Mouse (Mus musculus): Measurements from ENCODE around the gene Rfx5. TPM values are rescaled to one million over a fixed set of nuclear protein-coding genes. Genes with fewer than 3 reads are reported as not detected.

The Rfx5 gene
- total and polyA plus RNA-seq, 2 experiments from 2014 or later = 4.1 to 18.7 TPM

- H3K4me2 ChIP-seq (ENCODE audit: low read depth) = no peak overlapping the region
- DNase-seq (no peak), ATAC-seq (no peak)
- H3K9me3 ChIP-seq (ENCODE audit: low read length) = no peaks in the 10 kb centered on the region
- no peak overlapping the region for H3K9ac ChIP-seq
- H3K27me3 ChIP-seq (ENCODE audit: insufficient read depth, low read length) = no peaks in the 10 kb centered on the region
- no peak overlapping the region for H3K4me3 ChIP-seq (ENCODE audit: low read depth, low read length)
- 0 out of 2 replicates have a peak, but pooled peaks cover 2% of the 10 kb centered on the region for H3K4me1 ChIP-seq (ENCODE audit: insufficient read depth)
- TF ChIP-seq CTCF (IDR thresholded peaks at IDR 0.05; ENCODE audit: low read depth) = no peak
- H3K27ac ChIP-seq (ENCODE audit: low read depth, low read length) = no peak overlapping the region
- WGBS = 59% methylated on average over 5 of the region's 5 CpGs
- peaks cover 32% of the 10 kb centered on the region; the same call in 1 of the 2 replicates for H3K36me3 ChIP-seq (ENCODE audit: insufficient read depth)
Measured at GRCm38 (mm10) chr3:94960322-94960721, 6.4 kb downstream of the Rfx5 start.

- Histone ChIP-seq H3K9ac (no peak overlapping the region), H3K27ac (ENCODE audit: low read depth, low read length) (no peak overlapping the region), H3K4me1 (ENCODE audit: insufficient read depth) (no peaks in the 10 kb centered on the region), H3K4me3 (ENCODE audit: low read depth, low read length) (no peak overlapping the region), H3K27me3 (ENCODE audit: insufficient read depth, low read length) (no peaks in the 10 kb centered on the region), H3K4me2 (ENCODE audit: low read depth) (no peak overlapping the region), H3K9me3 (ENCODE audit: low read length) (no peaks in the 10 kb centered on the region), H3K36me3 (ENCODE audit: insufficient read depth) (no peaks in the 10 kb centered on the region)
- DNase-seq (no peak), ATAC-seq (no peak)
- TF ChIP-seq CTCF (IDR thresholded peaks at IDR 0.05; ENCODE audit: low read depth) = no peak
- 94% methylated on average over 1 of the region's 1 CpGs for WGBS
Measured at GRCm38 (mm10) chr3:94964989-94965388, 11.1 kb downstream of the Rfx5 start.

GRCm38 (mm10) chr3:94965878-94966277 lies 12.0 kb downstream of the Rfx5 start:
- Histone ChIP-seq H3K9me3 (ENCODE audit: low read length) (no peaks in the 10 kb centered on the region), H3K4me3 (ENCODE audit: low read depth, low read length) (no peak overlapping the region), H3K36me3 (ENCODE audit: insufficient read depth) (no peaks in the 10 kb centered on the region), H3K4me2 (ENCODE audit: low read depth) (no peak overlapping the region), H3K27me3 (ENCODE audit: insufficient read depth, low read length) (no peaks in the 10 kb centered on the region), H3K4me1 (ENCODE audit: insufficient read depth) (no peaks in the 10 kb centered on the region), H3K27ac (ENCODE audit: low read depth, low read length) (no peak overlapping the region), H3K9ac (no peak overlapping the region)
- no peak for ATAC-seq
- no peak for DNase-seq
- 66% methylated on average over 1 of the region's 1 CpGs for WGBS
- no peak for TF ChIP-seq CTCF (IDR thresholded peaks at IDR 0.05; ENCODE audit: low read depth)

GRCm38 (mm10) chr3:94972552-94972951 lies 18.7 kb downstream of the Rfx5 start:
- H3K27ac ChIP-seq (ENCODE audit: low read depth, low read length) = no peak overlapping the region
- TF ChIP-seq CTCF (IDR thresholded peaks at IDR 0.05; ENCODE audit: low read depth) = no peak
- DNase-seq = no peak
- no peaks in the 10 kb centered on the region for H3K9me3 ChIP-seq (ENCODE audit: low read length)
- no peaks in the 10 kb centered on the region for H3K27me3 ChIP-seq (ENCODE audit: insufficient read depth, low read length)
- H3K9ac ChIP-seq = no peak overlapping the region
- 90% methylated on average over 3 of the region's 3 CpGs for WGBS
- peaks cover 12% of the 10 kb centered on the region for H3K4me1 ChIP-seq (ENCODE audit: insufficient read depth)
- H3K4me3 ChIP-seq (ENCODE audit: low read depth, low read length) = no peak overlapping the region
- no peak overlapping the region for H3K4me2 ChIP-seq (ENCODE audit: low read depth)
- no peaks in the 10 kb centered on the region for H3K36me3 ChIP-seq (ENCODE audit: insufficient read depth)
- no peak for ATAC-seq

- no peak for TF ChIP-seq CTCF (IDR thresholded peaks at IDR 0.05; ENCODE audit: low read depth)
- H3K36me3 ChIP-seq (ENCODE audit: insufficient read depth) = no peaks in the 10 kb centered on the region
- no peak overlapping the region for H3K27ac ChIP-seq (ENCODE audit: low read depth, low read length)
- 89% methylated on average over 5 of the region's 5 CpGs for WGBS
- H3K4me2 ChIP-seq (ENCODE audit: low read depth) = peak overlapping the region; percentile 70; the same call in 1 of the 2 replicates
- no peaks in the 10 kb centered on the region for H3K27me3 ChIP-seq (ENCODE audit: insufficient read depth, low read length)
- H3K4me3 ChIP-seq (ENCODE audit: low read depth, low read length) = no peak overlapping the region; the same call in 1 of the 2 replicates
- H3K9ac ChIP-seq = no peak overlapping the region
- no peaks in the 10 kb centered on the region for H3K9me3 ChIP-seq (ENCODE audit: low read length)
- peaks cover 12% of the 10 kb centered on the region for H3K4me1 ChIP-seq (ENCODE audit: insufficient read depth)
- ATAC-seq = no peak
- no peak for DNase-seq
Measured at GRCm38 (mm10) chr3:94973620-94974019, 19.7 kb downstream of the Rfx5 start.

GRCm38 (mm10) chr3:94974026-94974527 lies 20.2 kb downstream of the Rfx5 start:
- Histone ChIP-seq H3K4me2 (ENCODE audit: low read depth) (peak overlapping the region; percentile 70), H3K4me1 (ENCODE audit: insufficient read depth) (peaks cover 12% of the 10 kb centered on the region), H3K9me3 (ENCODE audit: low read length) (no peaks in the 10 kb centered on the region), H3K27ac (ENCODE audit: low read depth, low read length) (no peak overlapping the region), H3K4me3 (ENCODE audit: low read depth, low read length) (peak overlapping the region; percentile 87), H3K27me3 (ENCODE audit: insufficient read depth, low read length) (no peaks in the 10 kb centered on the region), H3K9ac (peak overlapping the region; percentile 95), H3K36me3 (ENCODE audit: insufficient read depth) (no peaks in the 10 kb centered on the region)
- no peak for TF ChIP-seq CTCF (IDR thresholded peaks at IDR 0.05; ENCODE audit: low read depth)
- ATAC-seq (no peak; the same call in none of the 2 replicates), DNase-seq (no peak)
- WGBS = 19% methylated on average over 9 of the region's 9 CpGs

GRCm38 (mm10) chr3:94974528-94975422 lies 20.9 kb downstream of the Rfx5 start, which contains the start of gene Pi4kb:
Pi4kb (plus strand) TSS chr3:94974731.
- Histone ChIP-seq H3K4me2 (ENCODE audit: low read depth) (peak within 1 kb of the TSS; percentile 70), H3K27ac (ENCODE audit: low read depth, low read length) (peak within 1 kb of the TSS; percentile 92), H3K4me3 (ENCODE audit: low read depth, low read length) (peak within 1 kb of the TSS; percentile 87), H3K4me1 (ENCODE audit: insufficient read depth) (peaks cover 12% of the 10 kb centered on the region), H3K36me3 (ENCODE audit: insufficient read depth) (no peaks in the 10 kb centered on the region), H3K9ac (peak within 1 kb of the TSS; percentile 95), H3K27me3 (ENCODE audit: insufficient read depth, low read length) (no peaks in the 10 kb centered on the region), H3K9me3 (ENCODE audit: low read length) (no peaks in the 10 kb centered on the region)
- WGBS = under 1% methylated on average over 56 of the region's 57 CpGs
- ATAC-seq (peak; percentile 96), DNase-seq (peak; percentile 96)
- peak; percentile 17; the same call in 1 of the 2 replicates for TF ChIP-seq CTCF (IDR thresholded peaks at IDR 0.05; ENCODE audit: low read depth)

All from forebrain, postnatal 0 days (tissue).